Mouse (Mus musculus) megakaryocyte, embryonic 14.5 days (primary cell): ENCODE data around the gene Dusp7.

Source experiments
- FLI1 ChIP-seq: IDR thresholded peaks from 2 replicates; pipeline ENCODE4 v1.6.1; 2012; ENCODE audit warnings: low read length, inconsistent platforms, mixed read lengths
- GATA1 ChIP-seq: IDR thresholded peaks from 3 replicates; pipeline ENCODE4 v1.6.1; 2012; ENCODE audit warnings: mixed read lengths, low read length, inconsistent platforms, borderline replicate concordance

- TF ChIP-seq GATA1 (no peak), FLI1 (no peak)
These were observed 52.2 kb downstream of the Dusp7 start for GRCm38 (mm10) chr9:106420608-106421007.
